Mouse (Mus musculus): Measurements from ENCODE around the gene Gphn. TPM values are rescaled to one million over a fixed set of nuclear protein-coding genes. Genes with fewer than 3 reads are reported as not detected.
A peak's percentile ranks its signal among the peaks of the same experiment; 100 is the strongest.

The Gphn gene
- total RNA-seq, 2 experiments from 2014 or later, result 31.5 to 32.3 TPM

- peak; percentile 67 for DNase-seq
- peak overlapping the region; percentile 96 for H3K27ac ChIP-seq
- TF ChIP-seq CTCF (IDR thresholded peaks at IDR 0.05), result no peak
- intact Hi-C loops (cut with DNase I), result loop anchor here (10.0 kb wide), 2 partner anchors 88 to 992 kb away; partner anchors contain the start of gene Fut8
- peak overlapping the region; percentile 100 for H3K4me3 ChIP-seq
These were observed 1.1 kb downstream of the Gphn start for GRCm38 (mm10) chr12:78227021-78227932.

GRCm38 (mm10) chr12:78228139-78228538, 2.0 kb downstream of the Gphn start:
- intact Hi-C loops (cut with DNase I), result loop anchor here (10.0 kb wide), 2 partner anchors 87 to 993 kb away; partner anchors contain the start of gene Fut8
- no peak for TF ChIP-seq CTCF (IDR thresholded peaks at IDR 0.05)
- no peak for DNase-seq
- Histone ChIP-seq H3K4me3 (peak overlapping the region; percentile 100), H3K27ac (peak overlapping the region; percentile 96)

- TF ChIP-seq CTCF (IDR thresholded peaks at IDR 0.05), result no peak
- Histone ChIP-seq H3K4me3 (no peak overlapping the region), H3K27ac (no peak overlapping the region)
- intact Hi-C loops (cut with DNase I), result no loop called here
- no peak for DNase-seq
These were observed 6.4 kb downstream of the Gphn start for GRCm38 (mm10) chr12:78232560-78232959.

GRCm38 (mm10) chr12:78248366-78248765, 22.2 kb downstream of the Gphn start:
- DNase-seq, result no peak
- intact Hi-C loops (cut with DNase I), result no loop called here
- peak overlapping the region; percentile 67 for H3K27ac ChIP-seq
- peak overlapping the region; percentile 23; the same call in 1 of the 2 replicates for H3K4me3 ChIP-seq
- no peak for TF ChIP-seq CTCF (IDR thresholded peaks at IDR 0.05)

DNA sequence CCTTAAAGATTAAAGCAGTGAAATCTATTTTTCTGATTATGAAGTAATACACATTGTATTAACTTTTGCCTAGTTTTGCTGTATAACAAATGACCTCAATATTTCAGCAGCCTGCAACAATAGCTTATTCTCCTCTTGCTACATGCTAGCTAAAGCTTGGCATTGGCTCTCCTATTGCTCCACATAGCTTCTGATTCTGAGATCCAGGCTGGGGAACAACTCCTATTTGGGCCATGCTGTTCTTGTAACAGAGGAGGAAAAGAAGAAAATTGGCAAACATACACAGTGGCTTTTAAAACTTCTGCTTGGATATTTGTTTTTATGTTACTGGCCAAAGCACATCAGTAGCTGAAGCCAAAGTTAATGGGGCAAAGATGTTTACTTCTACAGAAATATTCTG, 23.0 kb downstream of the Gphn start:
- no peak for TF ChIP-seq CTCF (IDR thresholded peaks at IDR 0.05)
- Histone ChIP-seq H3K27ac (peak overlapping the region; percentile 67), H3K4me3 (no peak overlapping the region)
- no peak for DNase-seq
- intact Hi-C loops (cut with DNase I), result no loop called here

GRCm38 (mm10) chr12:78277386-78277785, 51.2 kb downstream of the Gphn start:
- no peak for DNase-seq
- Histone ChIP-seq H3K4me3 (no peak overlapping the region), H3K27ac (no peak overlapping the region)
- intact Hi-C loops (cut with DNase I), result no loop called here
- TF ChIP-seq CTCF (IDR thresholded peaks at IDR 0.05), result no peak

DNA sequence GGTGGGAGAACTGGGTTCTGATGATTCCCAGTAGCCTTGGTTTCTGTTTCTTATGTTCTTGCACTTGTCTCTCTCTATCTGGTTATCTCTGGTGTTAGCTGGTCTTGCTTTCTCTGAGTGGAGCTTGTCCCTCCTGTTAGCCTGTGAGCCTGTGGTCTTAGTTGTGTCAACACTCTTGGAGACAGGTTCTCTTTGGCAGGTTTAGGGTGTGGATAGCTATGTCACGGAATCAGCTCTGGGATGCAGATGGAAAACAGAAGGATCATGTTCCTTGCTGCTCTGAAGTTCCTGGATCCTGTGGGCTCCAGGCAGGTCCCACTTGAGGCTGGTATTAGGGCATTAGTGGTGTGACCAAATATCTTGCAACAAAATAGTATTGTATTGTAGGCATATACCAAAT, 64.2 kb downstream of the Gphn start:
- Histone ChIP-seq H3K4me3 (no peak overlapping the region), H3K27ac (no peak overlapping the region)
- intact Hi-C loops (cut with DNase I), result no loop called here
- DNase-seq, result no peak
- TF ChIP-seq CTCF (IDR thresholded peaks at IDR 0.05), result no peak

GRCm38 (mm10) chr12:78298824-78299398, 72.7 kb downstream of the Gphn start:
- TF ChIP-seq CTCF (IDR thresholded peaks at IDR 0.05), result no peak
- no peak overlapping the region for H3K4me3 ChIP-seq
- DNase-seq, result no peak
- intact Hi-C loops (cut with DNase I), result no loop called here
- H3K27ac ChIP-seq, result no peak overlapping the region

DNA sequence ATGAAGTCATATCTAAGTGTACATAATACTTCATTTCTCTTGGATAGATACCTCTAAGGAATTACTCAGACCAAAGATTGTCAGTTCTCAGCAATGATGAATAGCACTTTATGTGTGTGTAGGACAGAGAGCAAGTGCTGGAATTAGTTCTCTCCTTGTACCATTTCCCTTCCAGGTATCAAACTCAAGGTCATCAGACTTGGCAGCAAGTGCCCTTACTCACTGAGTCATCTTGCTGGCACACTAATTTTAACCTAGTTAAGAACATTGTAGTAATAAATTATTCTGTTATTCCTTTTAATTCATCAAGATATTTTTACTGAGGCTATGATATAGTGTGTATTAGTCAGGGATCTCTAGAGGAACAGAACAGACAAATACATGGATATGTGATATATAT, 88.9 kb downstream of the Gphn start:
- no peak for DNase-seq
- intact Hi-C loops (cut with DNase I), result loop anchor here (10.0 kb wide), 1 partner anchor 90 kb away; the partner anchor contains the start of gene Gphn
- no peak overlapping the region for H3K27ac ChIP-seq
- no peak for TF ChIP-seq CTCF (IDR thresholded peaks at IDR 0.05)
- H3K4me3 ChIP-seq, result no peak overlapping the region

- intact Hi-C loops (cut with DNase I), result no loop called here
These were observed 101.8 kb downstream of the Gphn start for GRCm38 (mm10) chr12:78327946-78328345.

DNA sequence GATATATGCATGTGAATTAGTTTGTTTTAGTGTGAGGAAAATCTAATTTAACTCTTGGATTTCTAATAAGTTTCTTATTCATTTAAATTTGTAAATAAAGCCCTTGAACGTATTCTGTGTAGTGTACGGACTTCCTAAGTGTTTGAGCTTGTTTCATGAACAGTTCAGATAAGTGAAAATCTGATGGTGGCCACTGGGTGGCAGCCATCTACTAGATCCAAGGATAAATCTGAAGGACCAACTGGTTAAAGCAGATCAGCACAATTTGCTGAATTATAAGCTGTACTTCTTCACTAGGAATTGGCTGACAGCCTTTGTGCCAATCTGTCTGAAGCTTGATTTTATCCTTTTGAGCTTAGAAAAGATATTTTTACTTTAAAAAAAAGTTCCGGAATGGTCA, 105.9 kb downstream of the Gphn start:
- Histone ChIP-seq H3K27ac (no peak overlapping the region), H3K4me3 (no peak overlapping the region)
- intact Hi-C loops (cut with DNase I), result no loop called here
- peak; percentile 52 for DNase-seq
- TF ChIP-seq CTCF (IDR thresholded peaks at IDR 0.05), result peak; percentile 70

More at GRCm38 (mm10) chr12:78327946-78328345, 101.8 kb downstream of the Gphn start:
- H3K4me3 ChIP-seq, result no peak overlapping the region
- no peak for DNase-seq
- no peak overlapping the region for H3K27ac ChIP-seq
- no peak for TF ChIP-seq CTCF (IDR thresholded peaks at IDR 0.05)

DNA sequence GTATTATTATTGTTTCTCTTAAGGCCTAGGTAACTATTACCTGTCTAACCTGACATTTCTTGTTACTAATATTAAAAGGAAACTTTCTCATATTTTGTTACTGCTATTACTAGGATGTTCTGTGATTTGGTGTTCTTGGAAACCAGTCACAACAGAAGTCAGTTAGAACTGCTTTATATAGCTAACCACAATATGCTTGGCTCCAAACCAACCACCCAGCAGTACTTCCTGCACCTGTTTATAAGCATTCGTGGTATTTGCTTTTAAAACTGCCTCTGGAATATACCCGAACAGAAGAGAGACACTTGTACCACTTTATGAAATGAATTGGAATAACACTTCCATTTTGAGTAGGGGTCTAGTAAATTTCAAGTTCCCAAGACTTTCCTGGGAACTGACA, 130.3 kb downstream of the Gphn start:
- Histone ChIP-seq H3K27ac (no peak overlapping the region), H3K4me3 (no peak overlapping the region)
- intact Hi-C loops (cut with DNase I), result no loop called here
- no peak for DNase-seq
- no peak for TF ChIP-seq CTCF (IDR thresholded peaks at IDR 0.05)

DNA sequence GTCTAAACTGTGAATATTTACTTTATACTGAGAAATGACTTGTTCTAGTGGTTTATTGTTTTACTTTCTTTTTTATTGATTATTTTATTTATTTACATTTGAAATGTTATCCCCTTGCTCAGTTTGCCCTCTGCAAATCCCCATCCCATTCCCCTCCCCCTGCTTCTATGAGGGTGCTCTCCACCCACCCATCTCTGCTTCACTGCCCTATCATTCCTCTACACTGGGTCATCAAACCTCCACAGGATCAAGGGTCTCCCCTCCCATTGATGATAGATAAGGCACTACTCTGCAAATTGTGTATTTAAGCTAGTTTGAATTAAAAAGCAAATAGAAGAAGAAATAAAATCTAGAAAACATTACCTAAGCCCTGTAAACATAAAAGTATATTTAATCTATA, 163.1 kb downstream of the Gphn start:
- no peak for DNase-seq
- Histone ChIP-seq H3K4me3 (no peak overlapping the region), H3K27ac (no peak overlapping the region)
- intact Hi-C loops (cut with DNase I), result no loop called here
- TF ChIP-seq CTCF (IDR thresholded peaks at IDR 0.05), result no peak
